Mouse (Mus musculus) lung, postnatal 36 days (tissue): Measurements from ENCODE around the gene Prss12.

ENCODE experiments used
- DNase-seq: peaks from one replicate; pipeline ENCODE4 v3.0.0; 2022; ENCODE audit warnings: mixed read lengths

The Prss12 gene

DNA sequence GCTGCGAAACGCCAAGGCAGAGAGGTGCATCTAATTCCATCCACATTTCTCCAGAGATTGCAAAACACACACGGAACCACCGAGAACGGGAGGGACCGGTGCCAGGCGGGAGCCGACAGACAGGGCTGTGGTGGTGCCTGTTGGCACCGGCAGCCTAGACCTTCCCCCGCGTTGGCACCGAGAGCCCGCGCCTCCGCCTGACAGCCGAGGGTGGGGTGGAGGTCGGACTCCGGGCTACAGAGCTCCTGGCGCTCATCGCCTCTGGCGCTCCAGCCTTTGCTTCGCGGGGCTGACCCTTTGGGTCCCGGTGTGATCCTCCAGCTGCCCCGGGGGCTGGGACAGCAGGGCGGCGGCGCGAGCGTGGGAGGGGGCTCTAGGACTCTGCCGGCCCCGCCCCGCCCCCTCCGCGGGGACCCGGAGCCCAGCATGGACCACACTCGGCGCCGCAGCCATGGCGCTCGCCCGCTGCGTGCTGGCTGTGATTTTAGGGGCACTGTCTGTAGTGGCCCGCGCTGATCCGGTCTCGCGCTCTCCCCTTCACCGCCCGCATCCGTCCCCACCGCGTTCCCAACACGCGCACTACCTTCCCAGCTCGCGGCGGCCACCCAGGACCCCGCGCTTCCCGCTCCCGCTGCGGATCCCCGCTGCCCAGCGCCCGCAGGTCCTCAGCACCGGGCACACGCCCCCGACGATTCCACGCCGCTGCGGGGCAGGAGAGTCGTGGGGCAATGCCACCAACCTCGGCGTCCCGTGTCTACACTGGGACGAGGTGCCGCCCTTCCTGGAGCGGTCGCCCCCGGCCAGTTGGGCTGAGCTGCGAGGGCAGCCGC lies at the start of gene Prss12:
Prss12 (plus strand) TSS at position 206 of the 830 bp plus-strand sequence.
- peak; percentile 32 for DNase-seq

DNA sequence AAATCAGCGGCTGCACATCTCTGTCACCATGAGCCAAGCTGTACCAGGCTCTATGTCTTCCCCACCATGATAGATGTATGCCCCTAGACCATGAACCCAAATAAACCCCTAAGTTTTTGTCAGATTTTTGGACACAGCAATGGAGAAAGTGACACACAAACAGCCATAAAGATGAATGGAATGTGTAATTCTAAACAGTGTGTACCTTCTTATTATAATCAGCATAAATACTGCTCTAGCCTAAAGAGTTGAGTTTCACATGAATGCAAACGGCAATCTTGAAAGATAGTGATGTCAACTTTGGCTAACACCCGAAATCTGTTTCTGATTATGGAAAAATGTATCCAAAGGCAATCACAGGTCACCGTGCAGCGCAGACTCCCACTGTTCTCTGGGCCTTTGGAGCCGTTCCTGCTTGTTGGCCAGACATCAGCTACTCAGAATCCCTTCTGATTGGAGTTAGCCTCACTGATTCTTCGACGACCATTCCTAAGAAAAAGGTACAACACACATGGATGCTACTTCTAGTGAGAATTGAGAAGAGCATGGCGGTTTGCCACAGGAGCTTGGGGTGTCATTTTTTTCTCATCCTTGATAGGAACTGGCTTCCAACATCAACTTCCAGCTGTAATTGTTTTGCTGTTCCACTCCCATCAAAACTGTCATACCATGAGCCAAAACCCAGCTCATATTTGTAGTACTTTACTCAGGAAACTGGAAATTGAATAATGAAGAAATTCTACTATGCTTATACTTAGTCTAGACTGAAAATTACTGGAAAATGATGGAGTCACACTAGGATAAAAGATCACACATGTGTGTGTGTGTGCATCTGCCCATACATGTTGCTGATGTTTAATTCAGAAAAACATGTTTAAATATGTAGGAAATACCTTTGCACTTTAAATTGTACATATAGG lies 48.9 kb upstream of the Prss12 start:
- DNase-seq, result no peak

GRCm38 (mm10) chr3:123404945-123405344 lies 41.8 kb upstream of the Prss12 start:
- DNase-seq, result no peak

- DNase-seq, result no peak
Observed at GRCm38 (mm10) chr3:123411821-123412578, 34.7 kb upstream of the Prss12 start.

DNA sequence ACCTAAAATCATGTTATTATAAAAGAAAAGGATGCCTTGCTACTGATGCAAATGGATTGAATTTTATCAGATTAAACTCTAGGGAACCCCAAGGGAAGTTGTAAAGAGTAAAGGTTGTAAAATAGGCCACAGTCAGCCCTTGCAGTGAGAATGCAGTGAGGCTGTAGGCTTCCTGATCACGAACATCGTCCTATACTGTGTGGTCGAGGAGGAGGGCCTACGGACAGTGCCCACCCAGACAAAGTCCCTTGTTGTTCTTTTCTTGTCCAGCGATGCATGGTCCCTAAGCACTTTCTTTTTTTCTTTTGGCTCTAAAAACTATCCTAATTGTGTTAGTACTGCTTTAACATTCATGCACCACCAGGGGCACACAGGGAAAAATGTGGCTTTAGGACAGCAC lies 33.5 kb upstream of the Prss12 start:
- DNase-seq, result no peak

DNA sequence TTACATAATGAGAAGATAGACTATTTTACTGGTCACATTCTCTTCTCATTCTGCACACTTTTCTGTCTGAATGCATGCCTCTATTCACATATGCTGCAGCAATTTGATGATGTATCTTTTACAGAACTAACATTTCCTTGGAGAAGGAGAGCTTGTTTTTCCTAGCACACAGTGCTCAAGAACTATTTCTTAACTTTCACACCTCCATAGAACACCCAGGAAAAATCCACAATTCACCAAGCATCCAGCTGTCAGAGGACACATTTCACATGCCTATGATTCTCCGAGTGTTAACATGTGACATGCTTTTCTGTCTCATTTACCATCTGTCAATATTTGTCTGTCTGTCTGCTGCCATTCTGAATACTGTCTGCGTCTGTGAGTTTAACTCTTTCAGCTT lies 21.1 kb upstream of the Prss12 start:
- DNase-seq, result no peak

DNA sequence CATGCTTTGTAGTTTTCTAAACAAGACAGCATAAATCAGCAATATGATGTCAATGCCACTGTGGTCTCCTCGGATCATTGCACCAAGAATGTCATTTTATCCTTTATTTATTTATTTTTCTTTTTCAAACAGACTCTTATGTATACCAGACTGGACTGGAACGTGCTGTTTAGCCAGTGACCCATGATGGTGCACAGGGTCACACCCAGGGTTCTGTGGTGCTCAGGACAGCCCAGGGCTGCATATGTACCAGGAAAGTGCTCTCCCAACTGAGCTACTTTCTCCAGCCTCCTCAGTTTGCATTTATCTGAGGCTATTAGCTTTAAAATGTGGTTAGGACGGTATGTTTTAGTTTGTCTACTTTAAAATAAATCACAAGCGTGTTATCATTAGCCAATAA lies 18.7 kb upstream of the Prss12 start:
- no peak for DNase-seq

DNA sequence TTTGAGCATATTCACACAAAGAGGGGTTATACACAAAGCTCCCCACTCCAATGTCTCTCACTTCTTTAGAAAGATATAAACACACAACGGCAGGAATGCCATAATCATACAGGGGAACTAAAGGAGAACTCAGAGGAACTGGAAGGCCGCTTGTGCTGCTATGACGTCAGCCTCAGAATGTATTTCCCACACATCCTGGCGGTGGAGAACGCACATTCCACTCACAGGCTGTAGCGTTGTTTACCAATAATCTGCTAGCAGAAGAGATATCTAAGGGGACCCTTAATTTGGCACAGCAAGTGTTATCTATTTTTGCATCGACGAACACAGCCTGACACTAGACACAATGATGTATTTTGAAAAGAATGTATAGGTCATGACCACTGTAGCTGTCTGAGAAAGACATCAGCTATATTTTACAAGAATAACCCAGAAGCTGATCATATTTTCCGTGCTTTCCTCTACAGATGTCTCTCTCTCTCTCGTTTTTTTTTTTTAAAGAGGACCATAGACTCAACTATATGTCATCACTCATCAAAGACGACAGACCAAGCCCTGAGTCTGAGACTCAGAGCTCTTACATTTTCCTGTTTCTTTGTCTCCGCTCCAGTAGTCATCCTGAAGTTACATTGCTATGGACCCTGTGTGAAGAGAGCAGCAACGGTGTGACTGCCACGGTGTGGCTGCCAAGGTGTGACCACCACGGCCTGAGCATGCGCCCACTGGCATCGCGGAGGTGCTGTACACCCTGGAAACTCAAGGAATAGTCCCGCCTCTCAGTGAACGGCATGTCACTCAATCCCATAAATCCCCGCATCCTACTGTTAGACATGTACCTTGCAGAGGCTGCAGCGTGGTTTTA lies 16.9 kb upstream of the Prss12 start:
- no peak for DNase-seq

- DNase-seq, result no peak
Observed at GRCm38 (mm10) chr3:123431951-123432674, 14.6 kb upstream of the Prss12 start.

- no peak for DNase-seq
Observed at GRCm38 (mm10) chr3:123433362-123433761, 13.4 kb upstream of the Prss12 start.

GRCm38 (mm10) chr3:123437608-123438007 lies 9.1 kb upstream of the Prss12 start:
- no peak for DNase-seq

- no peak for DNase-seq
Observed at GRCm38 (mm10) chr3:123440490-123440889, 6.2 kb upstream of the Prss12 start.

GRCm38 (mm10) chr3:123444466-123444865 lies 2.2 kb upstream of the Prss12 start:
- DNase-seq, result peak; percentile 15

- no peak for DNase-seq
Observed at GRCm38 (mm10) chr3:123447538-123448059, 886 bp downstream of the Prss12 start.

DNA sequence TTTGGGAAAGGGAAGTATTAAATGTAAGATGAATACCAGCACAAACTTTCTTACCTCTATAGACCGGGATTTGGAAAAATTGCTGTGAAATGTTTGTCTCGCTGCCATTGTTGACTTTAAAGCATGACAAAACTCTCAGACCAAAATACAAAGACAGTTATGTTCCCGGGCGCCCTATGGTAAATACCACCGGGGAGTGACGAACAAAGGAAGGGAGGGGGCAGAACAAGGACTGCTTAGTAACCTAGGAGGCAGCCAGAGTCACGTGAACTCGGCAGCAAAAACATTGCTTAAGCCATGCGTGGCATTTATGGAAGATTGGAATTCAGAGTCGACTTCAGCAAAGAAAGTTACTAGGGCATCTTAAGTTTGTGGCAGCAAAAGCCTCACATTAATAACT lies 1.4 kb downstream of the Prss12 start:
- DNase-seq, result peak; percentile 68

DNA sequence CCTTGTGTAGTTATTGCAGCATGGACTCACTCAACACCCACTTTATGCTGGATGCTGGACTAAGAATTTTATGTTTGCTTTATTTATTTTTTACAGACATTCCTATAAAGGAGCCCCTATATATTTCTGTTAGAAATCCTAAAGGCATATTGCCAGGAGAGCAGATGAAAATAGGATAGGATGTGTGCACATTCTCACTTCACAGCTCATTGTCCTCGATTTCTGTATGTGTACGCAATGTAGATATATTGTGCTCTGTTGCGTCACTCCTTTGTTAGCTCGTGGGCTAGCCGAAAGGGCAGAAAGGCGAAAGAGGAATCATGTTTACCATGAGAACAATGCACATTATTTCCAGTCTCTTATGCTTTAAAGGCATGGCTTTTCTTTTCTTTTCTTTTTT lies 3.4 kb downstream of the Prss12 start:
- no peak for DNase-seq

- DNase-seq, result no peak
Observed at GRCm38 (mm10) chr3:123452904-123453303, 6.2 kb downstream of the Prss12 start.

- no peak for DNase-seq
Observed at GRCm38 (mm10) chr3:123459492-123459891, 12.8 kb downstream of the Prss12 start.

DNA sequence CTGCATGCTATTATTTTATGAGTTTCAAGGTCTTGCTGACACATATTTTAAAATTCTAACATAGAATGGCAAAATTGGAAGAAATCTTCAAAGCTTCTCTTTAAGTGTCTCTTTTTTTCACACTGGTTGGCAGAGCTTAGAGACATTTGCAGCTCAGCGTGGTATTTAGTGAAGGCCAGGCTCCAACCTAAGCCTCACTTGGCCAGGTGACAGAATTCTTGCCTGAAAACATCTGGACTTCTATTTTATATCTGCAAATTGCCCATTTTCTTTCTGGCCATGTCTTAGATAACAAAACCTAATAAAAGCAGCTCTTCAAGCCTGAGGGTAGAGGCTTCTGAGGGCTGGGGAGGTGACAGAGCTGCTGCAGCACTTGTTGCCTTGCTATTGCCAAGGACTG lies 13.7 kb downstream of the Prss12 start:
- DNase-seq, result no peak

- no peak for DNase-seq
Observed at GRCm38 (mm10) chr3:123462264-123462663, 15.6 kb downstream of the Prss12 start.

GRCm38 (mm10) chr3:123476833-123477232 lies 30.1 kb downstream of the Prss12 start:
- DNase-seq, result no peak
